Mouse (Mus musculus) heart, embryonic 14.5 days (tissue): Measurements from ENCODE around the gene Fam129a. TPM values are rescaled to one million over a fixed set of nuclear protein-coding genes. Genes with fewer than 3 reads are reported as not detected.

Experiments
- ATAC-seq: fragments of 200-750 bp; cut with Nextera tagmentation; 2 replicates; pipeline ENCODE4 v1.8.0; 2017; ENCODE audit warnings: low read depth, moderate TSS enrichment; ENCODE audit not compliant: insufficient number of reproducible peaks, insufficient read depth, low FRiP score
- H3K27ac ChIP-seq, 2 experiments: fragments of 200-500 bp in 1 of 2; fragments of 300-500 bp in 1 of 2; sonication (generic) in 1 of 2; replicated peaks in 1 of 2; 2 replicates each; pipeline ENCODE4 v1.5.1; 2012 to 2014; ENCODE audit warnings: low read depth in 2 of 2, low read length in 2 of 2, control low read depth in 1 of 2, mild to moderate bottlenecking in 1 of 2, mixed read lengths in 1 of 2; ENCODE audit not compliant: control insufficient read depth in 1 of 2, insufficient read depth in 1 of 2
- H3K27me3 ChIP-seq: fragments of 300-500 bp; sonication (generic); 2 replicates; pipeline ENCODE4 v1.6.1; 2014; ENCODE audit warnings: mild to moderate bottlenecking, low read length, control low read depth; ENCODE audit not compliant: control insufficient read depth, insufficient read depth
- H3K36me3 ChIP-seq: fragments of 300-500 bp; sonication (generic); 2 replicates; pipeline ENCODE4 v1.6.1; 2014; ENCODE audit warnings: mild to moderate bottlenecking, control low read depth, low read length, mixed read lengths; ENCODE audit not compliant: control insufficient read depth, insufficient read depth
- H3K4me1 ChIP-seq, 2 experiments: fragments of 200-500 bp in 1 of 2; fragments of 300-500 bp in 1 of 2; sonication (generic) in 1 of 2; 2 replicates each; pipeline ENCODE4 v1.6.1; 2012 to 2014; ENCODE audit warnings: low read length in 2 of 2, control low read depth in 1 of 2, mixed read lengths in 1 of 2; ENCODE audit not compliant: control insufficient read depth in 2 of 2, insufficient read depth in 2 of 2
- H3K4me2 ChIP-seq: fragments of 300-500 bp; sonication (generic); 2 replicates; pipeline ENCODE4 v1.6.1; 2014; ENCODE audit warnings: mild to moderate bottlenecking, low read length
- H3K4me3 ChIP-seq, 2 experiments: fragments of 200-500 bp in 1 of 2; fragments of 300-500 bp in 1 of 2; sonication (generic) in 1 of 2; 2 replicates each; pipeline ENCODE4 v1.5.1; 2012 to 2014; ENCODE audit warnings: low read length in 2 of 2, mild to moderate bottlenecking in 2 of 2, control low read depth in 1 of 2, low read depth in 1 of 2, moderate library complexity in 1 of 2; ENCODE audit not compliant: control insufficient read depth in 1 of 2, insufficient read depth in 1 of 2
- H3K9ac ChIP-seq: fragments of 300-500 bp; sonication (generic); 2 replicates; pipeline ENCODE4 v1.6.1; 2014; ENCODE audit warnings: mild to moderate bottlenecking, low read length
- H3K9me3 ChIP-seq: fragments of 300-500 bp; sonication (generic); 2 replicates; pipeline ENCODE4 v1.6.1; 2016; ENCODE audit warnings: low read length, control low read depth; ENCODE audit not compliant: control insufficient read depth
- WGBS: fragments of 180-500 bp; shearing (Covaris S2); extraction: QIAGEN DNeasy Blood & Tissue Kit; methylation state at CpG from one replicate; pipeline ENCODE4 v1.1.7; 2014; 5-methylcytosine and 5-hydroxymethylcytosine counted together
- polyA plus RNA-seq: library from polyadenylated mRNA; unstranded; fragments of >200 nt; fragmentation: Nextera tagmentation; extraction: Ambion mirVana; gene quantifications from 2 replicates; pipeline ENCODE4 v1.2.1, GENCODE M21; 2014

Fam129a gene
- polyA plus RNA-seq, 1 experiment from 2014 or later, result 5.8 TPM

- Histone ChIP-seq H3K4me2 (no peak overlapping the region), H3K4me3 (no peak overlapping the region), H3K36me3 (no peaks in the 10 kb centered on the region), H3K27ac (no peak overlapping the region), H3K27me3 (no peaks in the 10 kb centered on the region), H3K9me3 (no peaks in the 10 kb centered on the region), H3K4me1 (peaks cover 9 to 19% of the 10 kb centered on the region in 2 experiments), H3K9ac (no peak overlapping the region)
- no peak for ATAC-seq
- WGBS, result 74% methylated on average over 3 of the region's 3 CpGs
Measured at GRCm38 (mm10) chr1:151706397-151706752, 135.4 kb downstream of the Fam129a start.

GRCm38 (mm10) chr1:151708966-151709733 lies 138.2 kb downstream of the Fam129a start:
- Histone ChIP-seq H3K27me3 (no peaks in the 10 kb centered on the region), H3K36me3 (no peaks in the 10 kb centered on the region), H3K9ac (no peak overlapping the region), H3K4me3 (no peak overlapping the region), H3K27ac (peak overlapping the region; percentile 17 to 43; a peak in 2 of 4 replicates), H3K4me1 (peaks cover 9 to 19% of the 10 kb centered on the region in 2 experiments), H3K4me2 (peak overlapping the region; percentile 40), H3K9me3 (no peaks in the 10 kb centered on the region)
- ATAC-seq, result no peak
- 40% methylated on average over 13 of the region's 13 CpGs for WGBS

GRCm38 (mm10) chr1:151709734-151710022 lies 138.7 kb downstream of the Fam129a start:
- peak overlapping the region; percentile 40 for H3K4me2 ChIP-seq
- H3K9ac ChIP-seq, result no peak overlapping the region
- H3K27me3 ChIP-seq, result no peaks in the 10 kb centered on the region
- peak overlapping the region; percentile 17 to 43; a peak in 2 of 4 replicates for H3K27ac ChIP-seq
- H3K36me3 ChIP-seq, result no peaks in the 10 kb centered on the region
- no peaks in the 10 kb centered on the region for H3K9me3 ChIP-seq
- H3K4me3 ChIP-seq, result no peak overlapping the region
- 32% methylated on average over 2 of the region's 2 CpGs for WGBS
- ATAC-seq, result no peak
- peaks cover 9 to 19% of the 10 kb centered on the region in 2 experiments for H3K4me1 ChIP-seq

GRCm38 (mm10) chr1:151710424-151711055 lies 139.6 kb downstream of the Fam129a start:
- Histone ChIP-seq H3K27ac (no peak overlapping the region), H3K36me3 (no peaks in the 10 kb centered on the region), H3K4me1 (peaks cover 9 to 17% of the 10 kb centered on the region in 2 experiments), H3K9ac (no peak overlapping the region), H3K27me3 (no peaks in the 10 kb centered on the region), H3K9me3 (no peaks in the 10 kb centered on the region), H3K4me2 (no peak overlapping the region), H3K4me3 (no peak overlapping the region)
- ATAC-seq, result no peak
- 64% methylated on average over 5 of the region's 5 CpGs for WGBS

GRCm38 (mm10) chr1:151711062-151711461 lies 140.1 kb downstream of the Fam129a start:
- Histone ChIP-seq H3K9ac (no peak overlapping the region), H3K4me1 (peaks cover 9 to 12% of the 10 kb centered on the region in 2 experiments), H3K9me3 (no peaks in the 10 kb centered on the region), H3K4me2 (no peak overlapping the region), H3K4me3 (no peak overlapping the region), H3K27me3 (no peaks in the 10 kb centered on the region), H3K36me3 (no peaks in the 10 kb centered on the region), H3K27ac (no peak overlapping the region)
- no peak for ATAC-seq
- WGBS, result 64% methylated on average over 7 of the region's 7 CpGs

- ATAC-seq, result no peak
- no peaks in the 10 kb centered on the region for H3K9me3 ChIP-seq
- H3K4me3 ChIP-seq, result no peak overlapping the region
- no peak overlapping the region for H3K9ac ChIP-seq
- H3K4me1 ChIP-seq, result peaks cover 9 to 12% of the 10 kb centered on the region in 2 experiments
- H3K27ac ChIP-seq, result no peak overlapping the region
- no peaks in the 10 kb centered on the region for H3K27me3 ChIP-seq
- 56% methylated on average over 5 of the region's 5 CpGs for WGBS
- H3K36me3 ChIP-seq, result no peaks in the 10 kb centered on the region
- H3K4me2 ChIP-seq, result no peak overlapping the region
Measured at GRCm38 (mm10) chr1:151712664-151713063, 141.7 kb downstream of the Fam129a start.

- no peak overlapping the region for H3K27ac ChIP-seq
- no peak overlapping the region for H3K9ac ChIP-seq
- H3K4me2 ChIP-seq, result no peak overlapping the region
- no peaks in the 10 kb centered on the region for H3K9me3 ChIP-seq
- H3K36me3 ChIP-seq, result no peaks in the 10 kb centered on the region
- H3K4me3 ChIP-seq, result no peak overlapping the region
- H3K4me1 ChIP-seq, result peaks cover 9 to 12% of the 10 kb centered on the region in 2 experiments
- H3K27me3 ChIP-seq, result no peaks in the 10 kb centered on the region
- no peak for ATAC-seq
Measured at GRCm38 (mm10) chr1:151713622-151714021, 142.6 kb downstream of the Fam129a start.
